Mouse (Mus musculus): ENCODE measurements around the gene Arfrp1. TPM values are rescaled to one million over a fixed set of nuclear protein-coding genes. Genes with fewer than 3 reads are reported as not detected.

Arfrp1 gene
- polyA plus RNA-seq, 1 experiment from 2014 or later, result 51.4 TPM

DNA sequence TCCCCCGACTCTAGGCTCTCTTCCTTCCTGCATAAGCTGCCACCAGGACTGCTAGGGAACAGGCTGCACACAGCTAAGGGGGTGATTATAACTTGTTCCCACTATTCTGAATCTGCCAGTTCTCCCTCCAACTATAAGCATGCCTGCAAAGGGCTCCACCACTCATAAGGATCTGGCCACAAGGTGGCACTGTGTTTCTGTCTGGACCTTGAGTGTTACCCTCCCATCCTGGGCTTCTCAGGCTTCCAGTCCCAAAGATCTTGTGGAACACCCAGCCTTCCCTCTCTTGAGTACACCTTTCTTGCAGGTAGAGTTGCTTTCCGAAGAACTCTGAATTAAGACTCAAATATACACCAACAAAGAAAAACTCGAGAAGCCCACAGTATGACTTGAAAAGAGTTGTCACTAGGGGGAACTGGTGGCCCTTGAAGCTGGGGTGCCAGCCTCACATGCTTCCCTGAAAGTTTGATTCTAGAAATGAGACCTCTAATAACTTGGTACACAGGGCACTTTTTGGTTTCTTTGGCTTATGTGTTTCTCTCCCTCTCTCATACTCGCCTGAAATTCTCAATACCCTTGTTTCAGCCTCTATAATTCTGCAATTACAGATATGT is 27.5 kb upstream of the Arfrp1 start:
- Histone ChIP-seq H3K4me1 (ENCODE audit: control insufficient read depth, insufficient read depth, low read length) (no peaks in the 10 kb centered on the region), H3K4me3 (ENCODE audit: low read depth, low read length) (no peak overlapping the region), H3K27ac (ENCODE audit: low read length) (no peak overlapping the region), H3K9ac (replicated peaks; ENCODE audit: low read depth, low read length) (no peak overlapping the region), H3K4me2 (replicated peaks; ENCODE audit: low read depth, low read length) (no peak overlapping the region), H3K27me3 (ENCODE audit: control insufficient read depth, insufficient read depth, low read length) (no peaks in the 10 kb centered on the region), H3K9me3 (ENCODE audit: control insufficient read depth, low read depth, low read length) (no peaks in the 10 kb centered on the region), H3K36me3 (ENCODE audit: control insufficient read depth, insufficient read depth, low read length) (no peaks in the 10 kb centered on the region; the same call in 1 of the 2 replicates)
- ATAC-seq (ENCODE audit: insufficient number of reproducible peaks, insufficient read depth, low FRiP score, low read depth), result peak; percentile 77
- WGBS, result 35% methylated on average over 4 of the region's 4 CpGs

GRCm38 (mm10) chr2:181391541-181391940 is 26.3 kb upstream of the Arfrp1 start:
- Histone ChIP-seq H3K36me3 (ENCODE audit: control insufficient read depth, insufficient read depth, low read length) (no peaks in the 10 kb centered on the region; the same call in 1 of the 2 replicates), H3K4me2 (replicated peaks; ENCODE audit: low read depth, low read length) (no peak overlapping the region), H3K9ac (replicated peaks; ENCODE audit: low read depth, low read length) (no peak overlapping the region), H3K27me3 (ENCODE audit: control insufficient read depth, insufficient read depth, low read length) (no peaks in the 10 kb centered on the region), H3K4me1 (ENCODE audit: control insufficient read depth, insufficient read depth, low read length) (no peaks in the 10 kb centered on the region), H3K9me3 (ENCODE audit: control insufficient read depth, low read depth, low read length) (no peaks in the 10 kb centered on the region), H3K27ac (ENCODE audit: low read length) (no peak overlapping the region), H3K4me3 (ENCODE audit: low read depth, low read length) (no peak overlapping the region)
- ATAC-seq (ENCODE audit: insufficient number of reproducible peaks, insufficient read depth, low FRiP score, low read depth), result no peak
- 75% methylated on average over 2 of the region's 2 CpGs for WGBS

GRCm38 (mm10) chr2:181391022-181391421 is 25.8 kb upstream of the Arfrp1 start:
- no peak overlapping the region for H3K9ac ChIP-seq (replicated peaks; ENCODE audit: low read depth, low read length)
- no peak overlapping the region for H3K4me3 ChIP-seq (ENCODE audit: low read depth, low read length)
- H3K27ac ChIP-seq (ENCODE audit: low read length), result no peak overlapping the region
- 88% methylated on average over 15 of the region's 15 CpGs for WGBS
- no peaks in the 10 kb centered on the region for H3K9me3 ChIP-seq (ENCODE audit: control insufficient read depth, low read depth, low read length)
- no peak overlapping the region for H3K4me2 ChIP-seq (replicated peaks; ENCODE audit: low read depth, low read length)
- H3K4me1 ChIP-seq (ENCODE audit: control insufficient read depth, insufficient read depth, low read length), result no peaks in the 10 kb centered on the region
- no peaks in the 10 kb centered on the region; the same call in 1 of the 2 replicates for H3K36me3 ChIP-seq (ENCODE audit: control insufficient read depth, insufficient read depth, low read length)
- no peaks in the 10 kb centered on the region for H3K27me3 ChIP-seq (ENCODE audit: control insufficient read depth, insufficient read depth, low read length)
- ATAC-seq (ENCODE audit: insufficient number of reproducible peaks, insufficient read depth, low FRiP score, low read depth), result no peak

DNA sequence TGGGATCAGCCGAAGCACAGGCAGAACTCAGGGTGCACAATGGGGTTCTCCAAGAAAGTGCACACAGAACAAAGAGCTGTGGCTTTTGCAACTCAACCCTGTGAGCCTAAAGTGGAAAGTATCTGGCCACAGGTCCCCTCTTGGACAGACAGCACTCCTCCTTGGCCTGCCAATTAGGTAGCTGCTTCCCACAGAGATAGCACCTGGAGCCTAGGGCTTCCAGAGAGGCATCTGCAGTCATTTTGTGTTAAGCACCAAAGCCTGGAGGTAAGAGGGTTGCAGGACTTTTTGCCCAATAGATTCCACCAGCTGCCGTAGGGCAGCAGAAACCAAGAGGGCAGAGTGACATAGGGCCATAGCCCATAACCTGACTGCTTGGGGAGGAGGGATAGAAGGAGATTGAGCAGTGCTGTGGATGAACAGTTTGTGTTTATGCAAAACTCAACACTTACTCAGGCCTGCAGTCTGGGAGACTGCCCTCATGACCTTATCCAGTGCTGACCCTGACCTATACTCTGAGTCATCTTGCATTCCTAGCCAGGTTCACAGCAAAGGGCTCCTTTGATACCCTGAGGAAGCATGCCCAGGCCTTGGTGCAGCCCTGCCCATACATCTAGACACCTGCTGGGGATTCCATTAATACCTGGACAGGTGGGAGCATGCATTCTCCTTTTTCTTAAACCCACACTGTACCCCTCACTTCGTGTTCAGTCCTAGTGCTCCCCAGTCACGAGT is 25.1 kb upstream of the Arfrp1 start:
- no peak overlapping the region for H3K4me3 ChIP-seq (ENCODE audit: low read depth, low read length)
- no peak overlapping the region for H3K27ac ChIP-seq (ENCODE audit: low read length)
- no peaks in the 10 kb centered on the region for H3K27me3 ChIP-seq (ENCODE audit: control insufficient read depth, insufficient read depth, low read length)
- no peaks in the 10 kb centered on the region; the same call in 1 of the 2 replicates for H3K36me3 ChIP-seq (ENCODE audit: control insufficient read depth, insufficient read depth, low read length)
- H3K9ac ChIP-seq (replicated peaks; ENCODE audit: low read depth, low read length), result no peak overlapping the region
- WGBS, result 73% methylated on average over 4 of the region's 4 CpGs
- H3K4me1 ChIP-seq (ENCODE audit: control insufficient read depth, insufficient read depth, low read length), result no peaks in the 10 kb centered on the region
- no peak for ATAC-seq (ENCODE audit: insufficient number of reproducible peaks, insufficient read depth, low FRiP score, low read depth)
- no peaks in the 10 kb centered on the region for H3K9me3 ChIP-seq (ENCODE audit: control insufficient read depth, low read depth, low read length)
- no peak overlapping the region for H3K4me2 ChIP-seq (replicated peaks; ENCODE audit: low read depth, low read length)

GRCm38 (mm10) chr2:181386663-181387210 is 21.5 kb upstream of the Arfrp1 start:
- no peak overlapping the region for H3K9ac ChIP-seq (replicated peaks; ENCODE audit: low read depth, low read length)
- H3K27me3 ChIP-seq (ENCODE audit: control insufficient read depth, insufficient read depth, low read length), result no peaks in the 10 kb centered on the region
- no peak for ATAC-seq (ENCODE audit: insufficient number of reproducible peaks, insufficient read depth, low FRiP score, low read depth)
- no peaks in the 10 kb centered on the region for H3K9me3 ChIP-seq (ENCODE audit: control insufficient read depth, low read depth, low read length)
- no peak overlapping the region for H3K4me3 ChIP-seq (ENCODE audit: low read depth, low read length)
- H3K4me2 ChIP-seq (replicated peaks; ENCODE audit: low read depth, low read length), result no peak overlapping the region
- H3K36me3 ChIP-seq (ENCODE audit: control insufficient read depth, insufficient read depth, low read length), result peaks cover 16% of the 10 kb centered on the region
- H3K27ac ChIP-seq (ENCODE audit: low read length), result no peak overlapping the region
- no peaks in the 10 kb centered on the region for H3K4me1 ChIP-seq (ENCODE audit: control insufficient read depth, insufficient read depth, low read length)
- 73% methylated on average over 4 of the region's 4 CpGs for WGBS

DNA sequence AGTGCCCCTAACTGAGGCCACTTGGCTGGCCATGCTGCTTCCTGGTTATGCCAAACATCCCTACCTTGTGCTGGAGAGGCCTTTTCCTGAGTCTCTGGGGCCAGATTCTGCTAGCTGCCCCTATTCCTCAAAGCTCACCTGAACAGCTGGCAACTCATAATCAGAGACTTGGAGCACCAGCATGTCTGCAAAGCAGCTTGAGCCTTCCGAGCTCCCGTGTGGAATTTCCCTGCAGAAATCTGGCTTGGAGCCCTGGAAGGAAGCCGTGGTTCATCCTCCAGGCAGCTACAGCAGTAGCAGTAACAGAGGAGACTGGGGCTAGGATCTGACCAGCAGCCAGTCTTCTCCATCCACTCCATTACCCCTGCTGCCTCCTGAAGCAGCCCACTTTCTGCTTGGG is 20.7 kb upstream of the Arfrp1 start:
- 64% methylated on average over 3 of the region's 3 CpGs for WGBS
- H3K4me1 ChIP-seq (ENCODE audit: control insufficient read depth, insufficient read depth, low read length), result no peaks in the 10 kb centered on the region
- no peak overlapping the region for H3K4me3 ChIP-seq (ENCODE audit: low read depth, low read length)
- no peaks in the 10 kb centered on the region for H3K27me3 ChIP-seq (ENCODE audit: control insufficient read depth, insufficient read depth, low read length)
- H3K9ac ChIP-seq (replicated peaks; ENCODE audit: low read depth, low read length), result no peak overlapping the region
- H3K27ac ChIP-seq (ENCODE audit: low read length), result no peak overlapping the region
- H3K9me3 ChIP-seq (ENCODE audit: control insufficient read depth, low read depth, low read length), result no peaks in the 10 kb centered on the region
- H3K36me3 ChIP-seq (ENCODE audit: control insufficient read depth, insufficient read depth, low read length), result peaks cover 23% of the 10 kb centered on the region
- ATAC-seq (ENCODE audit: insufficient number of reproducible peaks, insufficient read depth, low FRiP score, low read depth), result no peak
- no peak overlapping the region for H3K4me2 ChIP-seq (replicated peaks; ENCODE audit: low read depth, low read length)

- no peak overlapping the region for H3K9ac ChIP-seq (replicated peaks; ENCODE audit: low read depth, low read length)
- peak overlapping the region; percentile 27; the same call in 1 of the 2 replicates for H3K27ac ChIP-seq (ENCODE audit: low read length)
- peak; percentile 33; the same call in 1 of the 2 replicates for ATAC-seq (ENCODE audit: insufficient number of reproducible peaks, insufficient read depth, low FRiP score, low read depth)
- H3K4me3 ChIP-seq (ENCODE audit: low read depth, low read length), result no peak overlapping the region
- 65% methylated on average over 4 of the region's 4 CpGs for WGBS
- no peak overlapping the region for H3K4me2 ChIP-seq (replicated peaks; ENCODE audit: low read depth, low read length)
- no peaks in the 10 kb centered on the region for H3K9me3 ChIP-seq (ENCODE audit: control insufficient read depth, low read depth, low read length)
- peaks cover 32% of the 10 kb centered on the region for H3K36me3 ChIP-seq (ENCODE audit: control insufficient read depth, insufficient read depth, low read length)
- H3K4me1 ChIP-seq (ENCODE audit: control insufficient read depth, insufficient read depth, low read length), result no peaks in the 10 kb centered on the region
- no peaks in the 10 kb centered on the region for H3K27me3 ChIP-seq (ENCODE audit: control insufficient read depth, insufficient read depth, low read length)
Measured at GRCm38 (mm10) chr2:181384919-181385391, 19.8 kb upstream of the Arfrp1 start.

DNA sequence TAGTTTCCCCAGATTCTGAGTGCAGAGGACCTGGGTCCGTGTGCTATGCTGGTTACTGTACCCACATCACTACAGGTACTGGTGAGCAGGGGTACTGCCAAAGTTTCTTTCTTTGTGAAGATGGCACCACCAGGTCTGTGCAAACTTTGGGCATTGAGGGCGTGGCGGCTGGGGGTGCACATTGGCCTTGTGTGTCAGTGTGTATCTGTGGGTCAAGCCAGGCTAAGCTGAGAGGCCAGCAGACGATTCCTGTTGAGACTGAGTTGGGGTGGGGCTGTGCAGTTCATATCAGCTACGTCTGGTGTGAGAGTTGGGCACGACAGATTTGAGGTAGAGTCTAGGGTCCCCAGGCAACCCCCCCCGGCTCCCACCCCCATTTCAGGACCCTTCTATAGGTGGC is 19.3 kb upstream of the Arfrp1 start:
- Histone ChIP-seq H3K9me3 (ENCODE audit: control insufficient read depth, low read depth, low read length) (no peaks in the 10 kb centered on the region), H3K27ac (ENCODE audit: low read length) (peak overlapping the region; percentile 27; the same call in 1 of the 2 replicates), H3K36me3 (ENCODE audit: control insufficient read depth, insufficient read depth, low read length) (peaks cover 37% of the 10 kb centered on the region), H3K9ac (replicated peaks; ENCODE audit: low read depth, low read length) (no peak overlapping the region), H3K4me2 (replicated peaks; ENCODE audit: low read depth, low read length) (no peak overlapping the region), H3K4me1 (ENCODE audit: control insufficient read depth, insufficient read depth, low read length) (no peaks in the 10 kb centered on the region), H3K27me3 (ENCODE audit: control insufficient read depth, insufficient read depth, low read length) (no peaks in the 10 kb centered on the region), H3K4me3 (ENCODE audit: low read depth, low read length) (no peak overlapping the region)
- ATAC-seq (ENCODE audit: insufficient number of reproducible peaks, insufficient read depth, low FRiP score, low read depth), result no peak
- WGBS, result 74% methylated on average over 7 of the region's 7 CpGs
